Mouse (Mus musculus) midbrain, embryonic 16.5 days (tissue): Measurements from ENCODE around the gene Wipf2. TPM values are rescaled to one million over a fixed set of nuclear protein-coding genes. Genes with fewer than 3 reads are reported as not detected.

Source experiments
- ATAC-seq: fragments of 200-750 bp; cut with Nextera tagmentation; 2 replicates; pipeline ENCODE4 v1.8.0; 2017; ENCODE audit warnings: moderate TSS enrichment
- H3K27ac ChIP-seq: fragments of 300-500 bp; sonication (generic); 2 replicates; pipeline ENCODE4 v1.5.1; 2014; ENCODE audit warnings: mild to moderate bottlenecking, low read length, mixed read lengths
- H3K27me3 ChIP-seq: fragments of 300-500 bp; sonication (generic); 2 replicates; pipeline ENCODE4 v1.6.1; 2014; ENCODE audit warnings: low read depth, low read length, mixed read lengths; ENCODE audit not compliant: control insufficient read depth, insufficient read depth
- H3K36me3 ChIP-seq: fragments of 300-500 bp; sonication (generic); 2 replicates; pipeline ENCODE4 v1.6.1; 2014; ENCODE audit warnings: mild to moderate bottlenecking, low read length, moderate library complexity, mixed read lengths; ENCODE audit not compliant: control insufficient read depth, insufficient read depth
- H3K4me1 ChIP-seq: fragments of 300-500 bp; sonication (generic); 2 replicates; pipeline ENCODE4 v1.6.1; 2014; ENCODE audit warnings: mild to moderate bottlenecking, low read length, mixed read lengths; ENCODE audit not compliant: control insufficient read depth, insufficient read depth
- H3K4me2 ChIP-seq: fragments of 300-500 bp; sonication (generic); 2 replicates; pipeline ENCODE4 v1.6.1; 2014; ENCODE audit warnings: mild to moderate bottlenecking, low read length, mixed read lengths
- H3K4me3 ChIP-seq: fragments of 300-500 bp; sonication (generic); 2 replicates; pipeline ENCODE4 v1.5.1; 2014; ENCODE audit warnings: low read depth, mild to moderate bottlenecking, low read length, moderate library complexity, mixed read lengths
- H3K9ac ChIP-seq: fragments of 300-500 bp; sonication (generic); 2 replicates; pipeline ENCODE4 v1.6.1; 2014; ENCODE audit warnings: low read depth, low read length, mixed read lengths
- H3K9me3 ChIP-seq: fragments of 300-500 bp; sonication (generic); replicated peaks from 2 replicates; pipeline ENCODE4 v1.6.1; 2014; ENCODE audit warnings: mild to moderate bottlenecking, low read length, mixed read lengths; ENCODE audit not compliant: control insufficient read depth, poor library complexity, severe bottlenecking
- WGBS: fragments of 180-500 bp; shearing (Covaris S2); extraction: QIAGEN DNeasy Blood & Tissue Kit; methylation state at CpG from one replicate; pipeline ENCODE4 v1.1.7; 2014; 5-methylcytosine and 5-hydroxymethylcytosine counted together
- polyA plus RNA-seq: library from polyadenylated mRNA; unstranded; fragments of >200 nt; fragmentation: Nextera tagmentation; extraction: Ambion mirVana; gene quantifications from 2 replicates; pipeline ENCODE4 v1.2.1, GENCODE M21; 2015

Gene Wipf2
- polyA plus RNA-seq, 1 experiment from 2014 or later: 4.7 TPM

DNA sequence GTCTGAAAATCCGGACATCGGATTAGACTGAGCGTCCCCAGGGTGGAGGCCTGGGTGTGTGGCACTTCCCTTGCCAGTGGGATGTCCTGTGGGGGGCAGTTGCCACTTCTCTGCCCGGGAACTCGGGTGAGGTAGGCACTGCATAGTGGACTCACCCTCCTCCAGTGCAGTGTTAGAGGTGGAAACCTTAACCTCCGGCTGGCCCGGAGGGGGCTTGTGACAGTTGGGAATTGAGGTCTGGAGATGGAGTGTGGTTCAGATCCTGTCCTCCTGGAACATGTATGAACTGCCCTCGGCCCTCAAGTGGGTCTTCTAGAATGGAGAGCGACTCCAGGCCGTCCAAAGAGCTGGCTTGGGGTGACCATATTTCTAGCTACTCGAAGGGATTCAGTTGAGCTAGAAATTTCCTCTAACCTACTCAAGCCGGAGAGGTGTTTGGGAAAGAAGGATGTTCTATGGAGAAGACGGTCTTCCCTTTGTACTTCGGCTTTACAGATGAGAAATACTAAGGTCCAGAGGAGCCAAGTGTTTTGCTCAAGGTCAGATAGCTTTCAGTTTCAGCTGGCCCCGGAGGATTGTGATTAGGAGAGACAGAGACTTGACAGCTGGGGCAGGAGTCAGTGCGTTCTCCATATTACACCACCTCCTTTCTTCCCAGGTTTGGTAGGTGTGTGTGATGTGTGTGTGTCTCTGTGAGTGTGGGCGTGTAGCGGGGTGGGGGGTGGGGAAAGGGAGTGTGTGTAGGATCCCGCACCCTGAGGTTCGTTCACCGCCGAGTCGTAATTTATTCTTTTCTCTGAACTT lies 73.4 kb downstream of the Wipf2 start:
- H3K4me3 ChIP-seq: peak overlapping the region; percentile 60
- peaks cover 13% of the 10 kb centered on the region for H3K27me3 ChIP-seq
- peak overlapping the region; percentile 67 for H3K9ac ChIP-seq
- peaks cover 42% of the 10 kb centered on the region for H3K4me1 ChIP-seq
- peak; percentile 29; the same call in 1 of the 2 replicates for ATAC-seq
- 4% methylated on average over 23 of the region's 23 CpGs for WGBS
- no peak overlapping the region for H3K27ac ChIP-seq
- no peaks in the 10 kb centered on the region for H3K36me3 ChIP-seq
- H3K9me3 ChIP-seq: no peaks in the 10 kb centered on the region
- peak overlapping the region; percentile 97 for H3K4me2 ChIP-seq

- H3K27ac ChIP-seq: no peak overlapping the region
- ATAC-seq: peak; percentile 76
- peak overlapping the region; percentile 67 for H3K9ac ChIP-seq
- under 1% methylated on average over 33 of the region's 38 CpGs for WGBS
- H3K4me1 ChIP-seq: peaks cover 41% of the 10 kb centered on the region
- H3K9me3 ChIP-seq: no peaks in the 10 kb centered on the region
- no peaks in the 10 kb centered on the region for H3K36me3 ChIP-seq
- peaks cover 13% of the 10 kb centered on the region for H3K27me3 ChIP-seq
- H3K4me2 ChIP-seq: peak overlapping the region; percentile 97
- peak overlapping the region; percentile 60 for H3K4me3 ChIP-seq
Observed at GRCm38 (mm10) chr11:98937410-98937913, 74.0 kb downstream of the Wipf2 start.

GRCm38 (mm10) chr11:98937914-98938694 lies 74.7 kb downstream of the Wipf2 start:
- under 1% methylated on average over 39 of the region's 39 CpGs for WGBS
- H3K9ac ChIP-seq: peak overlapping the region; percentile 67
- ATAC-seq: peak; percentile 6
- peak overlapping the region; percentile 60 for H3K4me3 ChIP-seq
- H3K4me1 ChIP-seq: peaks cover 43% of the 10 kb centered on the region
- H3K4me2 ChIP-seq: peak overlapping the region; percentile 97
- no peaks in the 10 kb centered on the region for H3K9me3 ChIP-seq
- peaks cover 13% of the 10 kb centered on the region for H3K27me3 ChIP-seq
- no peaks in the 10 kb centered on the region for H3K36me3 ChIP-seq
- no peak overlapping the region for H3K27ac ChIP-seq

DNA sequence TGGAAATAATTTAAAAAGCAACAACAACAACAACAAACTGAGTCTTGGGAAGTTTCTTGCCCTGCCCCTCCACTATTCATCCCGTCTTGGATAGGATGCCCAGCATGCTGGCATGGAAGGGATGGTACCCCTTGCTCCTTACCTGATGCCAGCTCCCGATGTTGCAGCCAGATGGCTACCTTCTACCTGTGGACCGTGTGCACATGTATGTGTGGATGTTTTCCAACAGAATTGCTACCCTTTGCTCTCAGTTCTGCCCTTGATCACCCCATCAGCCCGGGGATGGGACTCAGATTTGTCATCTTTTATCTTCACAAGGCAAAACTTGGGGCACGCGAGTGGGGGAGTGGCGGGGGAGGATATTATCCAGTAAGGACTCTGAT lies 75.3 kb downstream of the Wipf2 start:
- Histone ChIP-seq H3K4me2 (peak overlapping the region; percentile 97), H3K9me3 (no peaks in the 10 kb centered on the region), H3K4me1 (peaks cover 48% of the 10 kb centered on the region), H3K36me3 (no peaks in the 10 kb centered on the region), H3K27ac (no peak overlapping the region), H3K9ac (peak overlapping the region; percentile 67; the same call in 1 of the 2 replicates), H3K27me3 (peaks cover 13% of the 10 kb centered on the region), H3K4me3 (no peak overlapping the region; the same call in 1 of the 2 replicates)
- no peak for ATAC-seq
- WGBS: 45% methylated on average over 7 of the region's 7 CpGs

DNA sequence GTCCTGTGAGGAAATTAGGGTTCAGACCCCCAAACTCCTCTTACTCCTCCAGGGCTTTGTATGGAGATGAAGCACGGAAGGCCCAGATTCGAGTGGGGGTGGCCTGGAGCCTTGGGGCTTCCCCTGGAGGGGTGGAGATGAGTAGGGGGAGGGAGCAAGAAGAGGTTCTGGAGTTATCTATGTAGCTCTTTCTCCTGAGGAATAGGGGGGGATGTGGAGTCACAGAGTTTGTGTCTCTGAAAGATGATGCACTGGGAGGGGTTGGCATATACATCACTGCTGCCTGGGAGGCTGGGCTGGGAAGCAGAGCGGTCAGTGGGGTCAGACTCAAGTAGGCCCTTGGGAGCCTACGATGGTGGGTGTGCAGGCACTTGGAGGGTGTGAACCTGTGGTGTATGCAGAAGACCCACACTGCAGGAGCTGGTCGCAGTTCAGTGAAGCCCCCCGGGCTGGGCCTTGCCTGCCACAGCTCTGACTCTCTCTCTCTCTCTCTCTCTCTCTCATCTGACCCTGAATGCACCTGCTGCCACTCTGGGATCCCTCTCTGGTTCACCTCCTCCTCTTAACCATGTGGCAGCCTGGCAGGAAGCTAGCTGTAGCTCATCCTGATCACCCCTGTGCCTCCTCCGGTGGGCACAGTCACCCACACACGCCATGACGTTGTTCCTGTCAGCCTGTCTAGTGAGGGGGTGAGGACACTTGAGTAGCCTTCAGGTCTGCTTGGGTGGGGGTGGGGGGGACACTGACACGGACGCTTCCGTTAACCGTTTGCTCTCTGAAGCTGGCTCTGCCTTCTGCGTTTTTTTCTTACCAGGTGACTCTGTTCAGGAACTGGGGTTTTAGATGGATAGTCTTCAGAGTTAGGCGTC lies 75.9 kb downstream of the Wipf2 start:
- H3K36me3 ChIP-seq: no peaks in the 10 kb centered on the region
- no peak overlapping the region for H3K27ac ChIP-seq
- ATAC-seq: no peak
- no peak overlapping the region for H3K4me2 ChIP-seq
- H3K9ac ChIP-seq: peak overlapping the region; percentile 67; the same call in 1 of the 2 replicates
- peaks cover 13% of the 10 kb centered on the region for H3K27me3 ChIP-seq
- WGBS: 53% methylated on average over 15 of the region's 15 CpGs
- no peaks in the 10 kb centered on the region for H3K9me3 ChIP-seq
- H3K4me3 ChIP-seq: no peak overlapping the region
- peaks cover 51% of the 10 kb centered on the region for H3K4me1 ChIP-seq

DNA sequence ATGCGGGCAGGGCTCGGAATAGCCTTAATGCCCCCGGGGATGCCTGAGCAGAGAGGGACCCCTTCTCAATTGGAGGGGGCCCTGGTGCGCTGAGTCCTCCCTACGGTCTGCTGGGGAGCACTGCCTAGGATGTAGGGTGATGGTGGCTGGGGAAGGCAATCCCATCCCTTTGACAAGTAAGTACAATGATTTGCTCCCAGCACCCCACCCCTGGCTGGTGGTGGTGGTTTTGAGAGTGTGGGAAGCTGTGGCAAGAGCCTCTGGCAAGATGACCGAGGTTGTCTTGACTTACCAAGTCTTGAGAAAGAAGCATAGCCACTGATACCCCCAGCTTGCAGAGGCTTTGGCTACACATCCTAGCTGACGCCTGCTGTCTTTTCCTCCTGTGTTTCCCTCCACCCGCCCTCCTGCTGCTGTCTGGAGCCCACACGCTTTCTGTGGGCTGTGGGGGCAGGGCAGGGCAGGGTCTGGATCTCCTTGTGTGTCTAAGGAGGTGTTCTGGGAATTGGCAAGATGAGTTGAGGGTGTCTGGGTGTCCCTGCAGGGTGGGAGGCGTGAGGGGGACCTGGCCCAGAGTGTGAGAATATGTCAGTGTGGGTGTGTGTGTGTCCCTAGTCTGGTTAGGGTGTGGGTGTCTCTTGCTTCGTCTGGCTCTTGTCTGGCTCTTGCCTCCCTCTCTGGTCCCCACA lies 76.7 kb downstream of the Wipf2 start:
- H3K4me3 ChIP-seq: no peak overlapping the region
- H3K27me3 ChIP-seq: peaks cover 12% of the 10 kb centered on the region
- WGBS: 52% methylated on average over 11 of the region's 11 CpGs
- no peaks in the 10 kb centered on the region for H3K36me3 ChIP-seq
- H3K9me3 ChIP-seq: no peaks in the 10 kb centered on the region
- H3K4me1 ChIP-seq: peaks cover 51% of the 10 kb centered on the region
- no peak overlapping the region for H3K9ac ChIP-seq
- no peak for ATAC-seq
- no peak overlapping the region for H3K27ac ChIP-seq
- no peak overlapping the region for H3K4me2 ChIP-seq

- H3K4me1 ChIP-seq: peaks cover 51% of the 10 kb centered on the region
Observed at GRCm38 (mm10) chr11:98940776-98941175, 77.3 kb downstream of the Wipf2 start.

GRCm38 (mm10) chr11:98941341-98941825 lies 77.9 kb downstream of the Wipf2 start:
- Histone ChIP-seq H3K4me1 (peaks cover 45% of the 10 kb centered on the region), H3K9ac (peak overlapping the region; percentile 63), H3K4me2 (peak overlapping the region; percentile 78), H3K27ac (peak overlapping the region; percentile 86), H3K9me3 (no peaks in the 10 kb centered on the region), H3K36me3 (no peaks in the 10 kb centered on the region), H3K27me3 (peaks cover 6% of the 10 kb centered on the region), H3K4me3 (peak overlapping the region; percentile 45)
- WGBS: 1% methylated on average over 12 of the region's 12 CpGs
- peak; percentile 15 for ATAC-seq

More at GRCm38 (mm10) chr11:98940776-98941175, 77.3 kb downstream of the Wipf2 start:
- no peak overlapping the region for H3K4me3 ChIP-seq
- peak overlapping the region; percentile 78 for H3K4me2 ChIP-seq
- H3K9me3 ChIP-seq: no peaks in the 10 kb centered on the region
- WGBS: 35% methylated on average over 3 of the region's 3 CpGs
- no peak for ATAC-seq
- no peaks in the 10 kb centered on the region for H3K36me3 ChIP-seq
- H3K27ac ChIP-seq: no peak overlapping the region
- peak overlapping the region; percentile 63; the same call in 1 of the 2 replicates for H3K9ac ChIP-seq
- peaks cover 7% of the 10 kb centered on the region for H3K27me3 ChIP-seq
